Mouse (Mus musculus): ENCODE measurements around the gene Btbd35f6. TPM values are rescaled to one million over a fixed set of nuclear protein-coding genes. Genes with fewer than 3 reads are reported as not detected.
"Not testable (repeated sequence)": the region's sequence is repeated elsewhere in the genome, so short reads cannot be mapped to it uniquely, and the experiment has no call there.

Btbd35f6 gene
- total RNA-seq (2021): not detected

GRCm38 (mm10) chrX:33956440-33956839, at the start of gene Btbd35f6:
Btbd35f6 (minus strand) TSS chrX:33956540.
- DNase-seq; intact Hi-C loops (cut with DNase I): not testable (repeated sequence)

- intact Hi-C loops (cut with DNase I): not testable (repeated sequence)
These were observed 30.4 kb upstream of the Btbd35f6 start, which contains the start of gene Gm21870 for GRCm38 (mm10) chrX:33986716-33987115. Gm21870 (minus strand) TSS chrX:33986816.

DNA sequence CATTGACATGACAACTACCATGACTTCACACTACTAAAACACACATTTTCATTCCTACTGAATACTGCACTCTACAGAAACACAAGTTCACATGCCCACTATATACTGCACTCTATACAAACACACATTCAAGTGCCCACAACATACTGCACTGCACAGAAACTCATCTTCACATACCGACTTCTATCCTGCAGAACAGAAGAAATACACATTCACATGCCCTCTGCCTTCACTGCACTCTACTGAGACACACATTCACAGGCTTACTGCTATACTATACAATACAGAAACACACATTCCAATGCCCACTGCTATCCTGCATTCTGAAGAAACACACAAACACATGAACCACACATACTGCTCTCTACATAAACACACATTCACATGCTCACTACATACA, 26.1 kb downstream of the Btbd35f6 start:
- DNase-seq; intact Hi-C loops (cut with DNase I): not testable (repeated sequence)

More at GRCm38 (mm10) chrX:33986716-33987115, 30.4 kb upstream of the Btbd35f6 start, which contains the start of gene Gm21870:
- not testable (repeated sequence) for DNase-seq

DNA sequence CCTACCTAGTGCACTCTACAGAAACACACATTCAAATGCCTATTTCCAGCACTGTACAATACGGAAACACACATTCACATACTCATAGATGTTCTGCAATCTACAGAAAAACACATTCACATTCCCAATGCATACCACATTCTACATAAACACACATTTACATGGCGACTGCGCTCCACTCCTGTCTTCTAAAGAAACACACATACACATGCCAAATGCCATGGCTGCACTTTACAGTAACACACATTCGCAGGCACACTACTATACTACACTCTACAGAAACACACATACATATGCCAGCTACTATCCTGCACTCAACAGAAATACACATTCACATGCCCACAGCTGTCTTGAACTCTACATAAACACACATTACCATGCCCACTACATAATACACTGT, 28.1 kb downstream of the Btbd35f6 start:
- intact Hi-C loops (cut with DNase I); DNase-seq: not testable (repeated sequence)

DNA sequence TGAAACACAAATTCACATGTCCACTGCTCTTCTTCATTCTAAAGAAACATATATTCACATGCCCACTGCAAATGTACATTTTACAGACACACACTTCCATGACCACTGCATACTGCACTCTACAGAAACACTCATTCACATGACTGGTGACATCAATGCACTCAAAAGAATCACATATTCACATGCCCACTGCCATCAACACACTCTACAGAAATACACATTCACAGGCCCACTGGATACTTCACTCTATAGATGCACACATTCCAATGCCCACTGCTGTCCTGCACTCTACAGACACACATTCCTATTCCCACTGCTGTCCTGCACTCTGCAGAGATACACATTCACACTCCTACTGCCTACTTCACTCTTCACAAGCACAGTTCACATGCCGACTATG, 30.0 kb downstream of the Btbd35f6 start:
- DNase-seq; intact Hi-C loops (cut with DNase I): not testable (repeated sequence)

- DNase-seq; intact Hi-C loops (cut with DNase I): not testable (repeated sequence)
These were observed 30.9 kb downstream of the Btbd35f6 start for GRCm38 (mm10) chrX:33925420-33925819.

Other genes with a start within 250 kb of the Btbd35f6 start
- gene Gm21870, start 30.3 kb upstream of the Btbd35f6 start, total RNA-seq (2021): not detected
- not detected for gene Btbd35f9, start 205.0 kb upstream of the Btbd35f6 start, total RNA-seq (2021)

All from heart, postnatal 10 days (tissue).